Mouse (Mus musculus) E14TG2a.4 (cell line): Measurements from ENCODE around the gene Col27a1.
"Not testable (repeated sequence)": the region's sequence is repeated elsewhere in the genome, so short reads cannot be mapped to it uniquely, and the experiment has no call there.

Source experiments
- H3K27me3 ChIP-seq: 2 replicates; pipeline ENCODE4 v1.6.1; 2014; ENCODE audit warnings: low read length, control low read depth; ENCODE audit not compliant: insufficient read depth
- H3K36me3 ChIP-seq: 2 replicates; pipeline ENCODE4 v1.6.1; 2014; ENCODE audit warnings: low read length, control low read depth; ENCODE audit not compliant: insufficient read depth
- H3K4me1 ChIP-seq: replicated peaks from 2 replicates; pipeline ENCODE4 v1.6.1; 2014; ENCODE audit warnings: low read depth, low read length, control low read depth
- H3K4me3 ChIP-seq: replicated peaks from 2 replicates; pipeline ENCODE4 v1.5.1; 2014; ENCODE audit warnings: mild to moderate bottlenecking, low read length
- H3K9me3 ChIP-seq: 2 replicates; pipeline ENCODE4 v1.6.1; 2014; ENCODE audit warnings: low read length, control low read depth
- CTCF ChIP-seq: conservative IDR thresholded peaks from 2 replicates; pipeline ENCODE4 v1.5.1; 2014; ENCODE audit warnings: low read length
- NANOG ChIP-seq: IDR thresholded peaks from 2 replicates; pipeline ENCODE4 v1.6.1; 2014; ENCODE audit warnings: borderline replicate concordance, low read length, mixed read lengths
- POU5F1 ChIP-seq: IDR thresholded peaks from 2 replicates; pipeline ENCODE4 v1.6.1; 2014; ENCODE audit warnings: low read length, borderline replicate concordance

The Col27a1 gene

DNA sequence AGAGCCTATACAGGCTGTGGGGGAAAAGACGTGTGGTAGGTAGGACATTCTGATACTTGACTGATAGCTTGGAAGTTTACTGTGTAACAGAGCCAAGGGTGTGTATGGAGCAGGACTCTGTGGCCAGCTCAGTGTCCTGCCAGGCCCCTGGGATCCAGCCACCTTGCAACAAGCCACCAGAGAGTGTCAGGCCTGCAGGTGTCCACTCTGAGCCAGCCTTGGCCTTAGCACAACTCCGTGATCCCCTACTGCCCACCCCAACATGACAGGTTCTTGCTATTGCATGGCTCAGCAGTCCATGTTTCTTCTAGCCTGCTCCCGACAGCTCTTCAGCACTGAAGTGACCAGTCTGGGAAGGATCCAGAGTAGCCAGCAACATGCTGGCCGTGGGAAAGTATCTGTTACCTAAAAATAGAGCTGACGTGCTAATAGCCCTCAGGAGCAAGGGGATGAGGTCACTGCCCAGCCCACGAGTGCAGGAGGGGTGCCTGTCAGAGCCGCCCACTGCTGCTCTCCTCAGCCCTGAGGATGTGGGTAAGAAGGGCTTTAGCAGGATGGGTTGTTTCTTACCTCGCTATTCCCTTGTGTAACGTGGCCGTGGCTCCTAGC, 96.5 kb downstream of the Col27a1 start:
- no peak for TF ChIP-seq NANOG
- TF ChIP-seq CTCF = no peak
- TF ChIP-seq POU5F1 = no peak
- Histone ChIP-seq H3K4me1 (no peaks in the 10 kb centered on the region), H3K4me3 (no peak overlapping the region), H3K36me3 (no peaks in the 10 kb centered on the region), H3K27me3 (peaks cover 11% of the 10 kb centered on the region; the same call in 1 of the 2 replicates), H3K9me3 (no peaks in the 10 kb centered on the region)

DNA sequence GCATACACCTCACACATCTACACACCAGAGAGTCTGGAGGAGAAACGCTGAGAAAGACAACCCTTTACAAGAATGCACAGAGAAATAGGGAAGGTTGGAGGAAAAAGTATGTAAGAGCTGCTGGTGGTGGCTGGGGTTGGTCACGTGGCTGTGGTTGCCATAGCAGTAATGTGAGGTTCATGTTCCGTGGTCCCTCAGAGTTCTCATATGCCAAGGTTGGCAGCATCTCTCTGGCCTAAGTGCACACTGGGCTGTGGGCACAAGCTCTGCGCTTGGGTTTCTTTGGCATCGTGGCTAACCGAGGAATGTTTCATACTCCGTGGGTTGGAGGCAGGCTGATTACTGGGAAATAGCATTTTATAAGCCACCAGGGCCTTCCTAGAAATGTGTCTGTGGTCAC, 97.6 kb downstream of the Col27a1 start:
- Histone ChIP-seq H3K9me3 (no peaks in the 10 kb centered on the region), H3K4me3 (no peak overlapping the region), H3K4me1 (no peaks in the 10 kb centered on the region), H3K36me3 (no peaks in the 10 kb centered on the region), H3K27me3 (peaks cover 22% of the 10 kb centered on the region; the same call in 1 of the 2 replicates)
- TF ChIP-seq NANOG = no peak
- no peak for TF ChIP-seq CTCF
- TF ChIP-seq POU5F1 = no peak

GRCm38 (mm10) chr4:63314063-63314462, 100.3 kb downstream of the Col27a1 start:
- H3K9me3 ChIP-seq = no peaks in the 10 kb centered on the region
- H3K4me3 ChIP-seq = no peak overlapping the region
- TF ChIP-seq POU5F1 (no peak), CTCF (no peak), NANOG (no peak)
- no peaks in the 10 kb centered on the region for H3K36me3 ChIP-seq
- no peaks in the 10 kb centered on the region for H3K4me1 ChIP-seq
- peaks cover 28% of the 10 kb centered on the region; the same call in 1 of the 2 replicates for H3K27me3 ChIP-seq

DNA sequence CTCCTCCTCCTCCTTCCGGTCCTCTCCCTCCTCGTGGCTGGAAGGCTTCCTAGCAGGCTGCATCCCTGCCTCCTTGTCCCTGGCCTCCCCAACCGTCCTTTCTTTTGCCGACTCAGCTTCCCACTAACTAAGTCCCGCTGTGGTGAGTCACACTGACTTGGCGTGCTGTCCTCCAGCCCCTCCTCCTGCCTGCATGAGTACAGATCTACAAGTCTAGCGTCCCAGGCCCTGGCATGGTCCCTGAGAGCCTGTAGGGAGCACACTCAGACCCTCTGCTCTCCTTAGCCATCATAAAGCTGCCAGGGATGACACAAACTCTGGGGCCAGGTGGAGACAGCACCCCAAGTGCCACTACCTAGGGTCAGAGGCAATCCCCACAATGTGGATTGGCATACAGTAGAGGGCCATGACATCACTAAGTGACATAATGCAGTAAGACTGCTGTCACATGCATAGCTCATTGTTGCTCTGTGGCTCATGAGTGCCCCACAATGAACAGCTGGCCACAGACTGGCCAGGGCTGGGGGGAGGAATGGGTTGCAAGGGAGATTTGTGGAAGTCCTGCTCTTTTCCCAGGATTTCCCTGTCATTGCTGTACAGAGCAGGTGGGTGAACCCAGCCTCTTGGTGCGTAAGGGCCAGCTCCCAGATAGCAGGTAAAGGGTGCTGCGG, 102.4 kb downstream of the Col27a1 start:
- H3K4me3 ChIP-seq = no peak overlapping the region
- no peaks in the 10 kb centered on the region for H3K9me3 ChIP-seq
- no peaks in the 10 kb centered on the region for H3K4me1 ChIP-seq
- no peaks in the 10 kb centered on the region for H3K36me3 ChIP-seq
- H3K27me3 ChIP-seq = peaks cover 28% of the 10 kb centered on the region; the same call in 1 of the 2 replicates
- TF ChIP-seq NANOG (no peak), POU5F1 (no peak), CTCF (no peak)

DNA sequence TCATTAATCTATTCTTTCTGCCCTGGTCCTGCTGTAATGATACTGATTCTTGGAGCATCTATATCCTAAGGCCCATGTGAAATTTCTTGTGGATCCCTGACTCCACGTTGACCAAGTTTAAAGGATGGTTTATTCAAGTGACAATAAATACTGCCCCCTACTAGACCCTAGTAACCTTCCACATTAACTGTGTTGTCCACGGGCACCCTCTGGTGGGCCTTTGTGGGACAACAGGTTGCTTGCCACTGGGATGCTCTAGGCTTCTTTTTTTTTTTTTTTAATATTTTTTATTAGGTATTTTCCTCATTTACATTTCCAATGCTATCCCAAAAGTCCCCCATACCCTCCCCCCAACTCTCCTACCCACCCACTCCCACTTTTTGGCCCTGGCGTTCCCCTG, 105.8 kb downstream of the Col27a1 start:
- not testable (repeated sequence) for H3K9me3 ChIP-seq, H3K4me3 ChIP-seq, H3K4me1 ChIP-seq, H3K36me3 ChIP-seq
- H3K27me3 ChIP-seq = peaks cover 21% of the 10 kb centered on the region; the same call in 1 of the 2 replicates
- peak; percentile 52 for TF ChIP-seq CTCF

GRCm38 (mm10) chr4:63323275-63323815, 109.5 kb downstream of the Col27a1 start:
- Histone ChIP-seq H3K4me3 (no peak overlapping the region), H3K9me3 (no peaks in the 10 kb centered on the region), H3K36me3 (no peaks in the 10 kb centered on the region), H3K4me1 (no peaks in the 10 kb centered on the region), H3K27me3 (no peaks in the 10 kb centered on the region)
- TF ChIP-seq CTCF (no peak), NANOG (no peak), POU5F1 (no peak)

- no peak overlapping the region for H3K4me3 ChIP-seq
- H3K9me3 ChIP-seq = peaks cover 9% of the 10 kb centered on the region
- H3K36me3 ChIP-seq = no peaks in the 10 kb centered on the region
- TF ChIP-seq CTCF (no peak), POU5F1 (no peak), NANOG (no peak)
- peaks cover 6% of the 10 kb centered on the region for H3K27me3 ChIP-seq
- H3K4me1 ChIP-seq = no peaks in the 10 kb centered on the region
Observed at GRCm38 (mm10) chr4:63333403-63333802, 119.6 kb downstream of the Col27a1 start.

GRCm38 (mm10) chr4:63338414-63339076, 124.7 kb downstream of the Col27a1 start:
- Histone ChIP-seq H3K4me1 (no peaks in the 10 kb centered on the region; the same call in 1 of the 2 replicates), H3K27me3 (no peaks in the 10 kb centered on the region), H3K36me3 (no peaks in the 10 kb centered on the region), H3K4me3 (no peak overlapping the region), H3K9me3 (peaks cover 13% of the 10 kb centered on the region)
- no peak for TF ChIP-seq POU5F1
- no peak for TF ChIP-seq NANOG
